Mouse (Mus musculus): Measurements from ENCODE around the gene Cd247. TPM values are rescaled to one million over a fixed set of nuclear protein-coding genes. Genes with fewer than 3 reads are reported as not detected.

Cd247 gene
- polyA plus RNA-seq, 1 experiment = not detected

- Histone ChIP-seq H3K27me3 (ENCODE audit: control insufficient read depth, insufficient read depth, insufficient read length) (no peaks in the 10 kb centered on the region), H3K4me3 (peak overlapping the region; percentile 27), H3K36me3 (ENCODE audit: control insufficient read depth, insufficient read depth) (no peaks in the 10 kb centered on the region), H3K4me2 (ENCODE audit: low read depth) (peak overlapping the region; percentile 98), H3ac (ENCODE audit: control insufficient read depth, insufficient read length) (no peak overlapping the region), H3K79me2 (ENCODE audit: control insufficient read depth, insufficient read depth) (no peaks in the 10 kb centered on the region)
- TF ChIP-seq MYOG (IDR thresholded peaks at IDR 0.05; ENCODE audit: control insufficient read depth in 1 of 3, insufficient read depth in 1 of 3, insufficient read length in 2 of 3, low read depth in 2 of 3) (no peak), MAX (IDR thresholded peaks at IDR 0.05; ENCODE audit: low read depth) (no peak), TCF12 (IDR thresholded peaks at IDR 0.05; ENCODE audit: insufficient read depth, poor library complexity, severe bottlenecking) (no peak), POLR2AphosphoS2 (IDR thresholded peaks at IDR 0.05; ENCODE audit: insufficient read length, low read depth) (no peak), TCF3 (IDR thresholded peaks at IDR 0.05; ENCODE audit: insufficient read length, low read depth) (no peak), REST (IDR thresholded peaks at IDR 0.05; ENCODE audit: insufficient read depth, insufficient read length) (no peak), CEBPB (IDR thresholded peaks at IDR 0.05; ENCODE audit: insufficient read depth, poor library complexity, severe bottlenecking) (no peak), USF1 (IDR thresholded peaks at IDR 0.05; ENCODE audit: low read depth) (no peak), E2F4 (IDR thresholded peaks at IDR 0.05; ENCODE audit: insufficient read depth) (no peak), MYOD1 (IDR thresholded peaks at IDR 0.05; ENCODE audit: control insufficient read depth in 1 of 3, insufficient read length in 2 of 3, low read depth in 2 of 3) (no peak), POLR2A (IDR thresholded peaks at IDR 0.05; ENCODE audit: insufficient read length, low read depth) (no peak)
Measured at GRCm38 (mm10) chr1:165844466-165844951, 56.0 kb downstream of the Cd247 start.

GRCm38 (mm10) chr1:165844956-165845355 lies 56.5 kb downstream of the Cd247 start:
- H3K4me3 ChIP-seq = peak overlapping the region; percentile 27
- no peak overlapping the region for H3ac ChIP-seq (ENCODE audit: control insufficient read depth, insufficient read length)
- no peaks in the 10 kb centered on the region for H3K36me3 ChIP-seq (ENCODE audit: control insufficient read depth, insufficient read depth)
- peak overlapping the region; percentile 98 for H3K4me2 ChIP-seq (ENCODE audit: low read depth)
- TF ChIP-seq MYOG (IDR thresholded peaks at IDR 0.05; ENCODE audit: control insufficient read depth in 1 of 3, insufficient read depth in 1 of 3, insufficient read length in 2 of 3, low read depth in 2 of 3) = peak in 2 of 3 experiments; percentile 29 to 75
- no peak for TF ChIP-seq TCF12 (IDR thresholded peaks at IDR 0.05; ENCODE audit: insufficient read depth, poor library complexity, severe bottlenecking)
- peak in 2 of 3 experiments; percentile 25 to 75 for TF ChIP-seq MYOD1 (IDR thresholded peaks at IDR 0.05; ENCODE audit: control insufficient read depth in 1 of 3, insufficient read length in 2 of 3, low read depth in 2 of 3)
- H3K27me3 ChIP-seq (ENCODE audit: control insufficient read depth, insufficient read depth, insufficient read length) = no peaks in the 10 kb centered on the region
- no peaks in the 10 kb centered on the region for H3K79me2 ChIP-seq (ENCODE audit: control insufficient read depth, insufficient read depth)

DNA sequence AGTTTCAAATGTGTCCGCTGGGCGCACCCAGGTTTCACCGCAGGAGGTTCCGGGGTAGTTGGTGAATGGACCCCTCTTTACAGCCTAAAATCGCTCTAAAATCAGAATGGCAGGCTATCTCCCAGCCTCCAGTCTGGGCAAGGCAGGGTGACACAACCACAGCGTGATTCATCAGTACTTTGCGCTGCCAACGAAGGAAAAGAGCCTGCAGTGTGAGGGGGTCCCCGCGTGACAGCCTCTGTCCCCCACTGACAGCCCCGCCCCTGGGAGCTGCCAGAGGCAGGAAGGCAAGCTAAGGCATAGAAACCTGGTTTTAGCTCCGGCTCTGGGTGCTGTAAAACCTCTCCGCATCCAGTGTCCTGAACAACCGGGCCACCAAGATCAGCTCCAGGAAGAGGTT lies 56.9 kb downstream of the Cd247 start:
- Histone ChIP-seq H3K36me3 (ENCODE audit: control insufficient read depth, insufficient read depth) (no peaks in the 10 kb centered on the region), H3K4me2 (ENCODE audit: low read depth) (peak overlapping the region; percentile 98), H3K4me3 (peak overlapping the region; percentile 27), H3K79me2 (ENCODE audit: control insufficient read depth, insufficient read depth) (no peaks in the 10 kb centered on the region), H3K27me3 (ENCODE audit: control insufficient read depth, insufficient read depth, insufficient read length) (no peaks in the 10 kb centered on the region), H3ac (ENCODE audit: control insufficient read depth, insufficient read length) (no peak overlapping the region)
- TF ChIP-seq TCF3 (IDR thresholded peaks at IDR 0.05; ENCODE audit: insufficient read length, low read depth) (no peak), REST (IDR thresholded peaks at IDR 0.05; ENCODE audit: insufficient read depth, insufficient read length) (no peak), MAX (IDR thresholded peaks at IDR 0.05; ENCODE audit: low read depth) (no peak), TCF12 (IDR thresholded peaks at IDR 0.05; ENCODE audit: insufficient read depth, poor library complexity, severe bottlenecking) (no peak), POLR2AphosphoS2 (IDR thresholded peaks at IDR 0.05; ENCODE audit: insufficient read length, low read depth) (no peak), POLR2A (IDR thresholded peaks at IDR 0.05; ENCODE audit: insufficient read length, low read depth) (no peak), SRF (IDR thresholded peaks at IDR 0.05; ENCODE audit: control insufficient read depth, insufficient read length, low read depth) (no peak), USF1 (IDR thresholded peaks at IDR 0.05; ENCODE audit: low read depth) (no peak), CEBPB (IDR thresholded peaks at IDR 0.05; ENCODE audit: insufficient read depth, poor library complexity, severe bottlenecking) (no peak)

DNA sequence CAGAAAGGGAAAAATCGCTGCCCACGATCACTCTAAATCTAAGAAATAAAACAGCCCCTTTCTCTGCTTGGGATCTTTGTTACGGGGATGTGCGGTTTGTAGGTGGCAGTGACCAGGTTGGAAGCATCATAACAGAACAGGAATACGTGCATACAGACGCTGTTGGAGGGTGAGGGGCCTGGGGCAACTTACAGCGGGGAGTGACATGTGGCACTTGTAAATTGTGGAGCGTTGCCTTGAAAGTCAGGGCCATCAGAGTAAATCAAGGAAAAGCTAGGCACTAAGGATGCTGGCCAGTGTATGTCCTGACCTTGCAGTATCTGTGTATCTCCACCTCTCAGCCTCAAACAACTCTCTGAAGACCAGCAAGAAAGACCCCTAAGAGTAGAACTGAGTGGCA lies 59.9 kb downstream of the Cd247 start:
- no peaks in the 10 kb centered on the region for H3K79me2 ChIP-seq (ENCODE audit: control insufficient read depth, insufficient read depth)
- no peak overlapping the region for H3K4me2 ChIP-seq (ENCODE audit: low read depth)
- no peaks in the 10 kb centered on the region for H3K36me3 ChIP-seq (ENCODE audit: control insufficient read depth, insufficient read depth)
- no peak overlapping the region for H3ac ChIP-seq (ENCODE audit: control insufficient read depth, insufficient read length)
- TF ChIP-seq E2F4 (IDR thresholded peaks at IDR 0.05; ENCODE audit: insufficient read depth) (no peak), REST (IDR thresholded peaks at IDR 0.05; ENCODE audit: insufficient read depth, insufficient read length) (no peak), TCF12 (IDR thresholded peaks at IDR 0.05; ENCODE audit: insufficient read depth, poor library complexity, severe bottlenecking) (no peak), POLR2A (IDR thresholded peaks at IDR 0.05; ENCODE audit: insufficient read length, low read depth) (no peak), MYOG (IDR thresholded peaks at IDR 0.05; ENCODE audit: control insufficient read depth in 1 of 3, insufficient read depth in 1 of 3, insufficient read length in 2 of 3, low read depth in 2 of 3) (no peak), CEBPB (IDR thresholded peaks at IDR 0.05; ENCODE audit: insufficient read depth, poor library complexity, severe bottlenecking) (no peak), USF1 (IDR thresholded peaks at IDR 0.05; ENCODE audit: low read depth) (no peak), SRF (IDR thresholded peaks at IDR 0.05; ENCODE audit: control insufficient read depth, insufficient read length, low read depth) (no peak), TCF3 (IDR thresholded peaks at IDR 0.05; ENCODE audit: insufficient read length, low read depth) (no peak), POLR2AphosphoS2 (IDR thresholded peaks at IDR 0.05; ENCODE audit: insufficient read length, low read depth) (no peak), MYOD1 (IDR thresholded peaks at IDR 0.05; ENCODE audit: control insufficient read depth in 1 of 3, insufficient read length in 2 of 3, low read depth in 2 of 3) (no peak), MAX (IDR thresholded peaks at IDR 0.05; ENCODE audit: low read depth) (no peak)
- no peak overlapping the region for H3K4me3 ChIP-seq
- no peaks in the 10 kb centered on the region for H3K27me3 ChIP-seq (ENCODE audit: control insufficient read depth, insufficient read depth, insufficient read length)

GRCm38 (mm10) chr1:165848881-165849280 lies 60.4 kb downstream of the Cd247 start:
- H3K27me3 ChIP-seq (ENCODE audit: control insufficient read depth, insufficient read depth, insufficient read length) = no peaks in the 10 kb centered on the region
- TF ChIP-seq POLR2AphosphoS2 (IDR thresholded peaks at IDR 0.05; ENCODE audit: insufficient read length, low read depth) (no peak), USF1 (IDR thresholded peaks at IDR 0.05; ENCODE audit: low read depth) (no peak), REST (IDR thresholded peaks at IDR 0.05; ENCODE audit: insufficient read depth, insufficient read length) (no peak)
- no peak overlapping the region for H3K4me3 ChIP-seq
- no peak overlapping the region for H3ac ChIP-seq (ENCODE audit: control insufficient read depth, insufficient read length)
- no peak overlapping the region for H3K4me2 ChIP-seq (ENCODE audit: low read depth)
- no peaks in the 10 kb centered on the region for H3K36me3 ChIP-seq (ENCODE audit: control insufficient read depth, insufficient read depth)
- H3K79me2 ChIP-seq (ENCODE audit: control insufficient read depth, insufficient read depth) = no peaks in the 10 kb centered on the region
